Mouse (Mus musculus): ENCODE measurements at regions not wholly inside any gene's neighbourhood (a gene's known extent, or its start where the extent isn't known, plus 50 kb on each side); places are given as distances from the start of the nearest gene placed in this dataset.

- no peaks in the 10 kb centered on the region for H3K9me3 ChIP-seq (replicated peaks; ENCODE audit: low read length)
- H3K4me3 ChIP-seq (replicated peaks; ENCODE audit: low read depth, low read length), result no peak overlapping the region
- TF ChIP-seq CTCF (IDR thresholded peaks at IDR 0.05; ENCODE audit: low read depth), result no peak
- ATAC-seq (replicated peaks; ENCODE audit: low FRiP score, low read depth) (no peak), DNase-seq (ENCODE audit: low spot score) (no peak)
- no peaks in the 10 kb centered on the region for H3K27me3 ChIP-seq (ENCODE audit: insufficient read depth, low read length)
- no peak overlapping the region for H3K27ac ChIP-seq
- no peak overlapping the region for H3K4me2 ChIP-seq (ENCODE audit: low read length)
- WGBS, result 46% methylated on average over 7 of the region's 7 CpGs
- H3K4me1 ChIP-seq (replicated peaks; ENCODE audit: insufficient read depth, low read length), result no peaks in the 10 kb centered on the region
- H3K36me3 ChIP-seq (ENCODE audit: insufficient read depth, low read length), result no peaks in the 10 kb centered on the region
- H3K9ac ChIP-seq (ENCODE audit: low read depth, low read length), result no peak overlapping the region
Observed at GRCm38 (mm10) chr13:60513756-60514155, 88.0 kb upstream of the Dapk1 start.

DNA sequence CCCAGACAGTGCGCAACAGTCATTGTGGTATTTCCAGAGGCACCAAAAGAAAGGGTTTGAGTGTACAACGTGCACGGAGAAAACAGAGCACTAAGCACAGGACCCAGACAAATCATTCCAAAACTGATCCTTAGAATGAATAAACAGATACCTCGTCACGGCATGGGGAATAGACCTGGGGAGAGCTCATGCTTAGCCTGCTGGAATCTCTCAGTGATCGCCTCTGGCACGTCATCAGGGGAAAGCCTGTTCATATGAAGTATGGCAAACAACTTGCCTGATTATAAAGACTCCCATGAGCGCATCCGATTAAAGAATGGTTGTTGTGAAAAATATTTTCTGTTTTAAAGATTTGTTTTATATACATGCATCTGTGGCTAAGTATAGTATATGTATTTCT is 86.9 kb upstream of the Dapk1 start:
- H3K9ac ChIP-seq (ENCODE audit: low read depth, low read length), result no peak overlapping the region
- no peaks in the 10 kb centered on the region for H3K9me3 ChIP-seq (replicated peaks; ENCODE audit: low read length)
- H3K4me1 ChIP-seq (replicated peaks; ENCODE audit: insufficient read depth, low read length), result no peaks in the 10 kb centered on the region
- ATAC-seq (replicated peaks; ENCODE audit: low FRiP score, low read depth), result no peak
- no peaks in the 10 kb centered on the region for H3K27me3 ChIP-seq (ENCODE audit: insufficient read depth, low read length)
- H3K36me3 ChIP-seq (ENCODE audit: insufficient read depth, low read length), result no peaks in the 10 kb centered on the region
- DNase-seq (ENCODE audit: low spot score), result no peak
- WGBS, result 88% methylated on average over 9 of the region's 9 CpGs
- TF ChIP-seq CTCF (IDR thresholded peaks at IDR 0.05; ENCODE audit: low read depth), result no peak
- H3K4me3 ChIP-seq (replicated peaks; ENCODE audit: low read depth, low read length), result no peak overlapping the region
- no peak overlapping the region for H3K27ac ChIP-seq
- H3K4me2 ChIP-seq (ENCODE audit: low read length), result no peak overlapping the region

DNA sequence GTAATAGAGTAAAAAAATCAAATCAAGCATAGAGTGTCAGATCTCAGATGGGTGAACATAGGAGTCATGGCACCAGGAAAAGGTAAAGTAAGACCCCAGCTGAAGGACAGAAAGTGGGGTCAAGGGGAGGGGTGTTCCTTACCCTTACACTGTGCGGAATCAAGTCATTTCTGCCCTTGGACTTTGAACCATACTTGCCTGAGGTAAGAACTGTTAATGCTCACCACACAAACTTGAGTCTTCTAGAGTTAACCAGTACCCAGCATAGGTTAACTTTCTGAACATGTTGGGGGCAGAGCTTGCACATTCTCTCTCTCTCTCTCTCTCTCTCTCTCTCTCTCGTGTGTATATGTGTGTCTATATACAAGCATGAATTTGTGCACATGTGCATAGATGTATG is 83.7 kb upstream of the Dapk1 start:
- Histone ChIP-seq H3K4me2 (ENCODE audit: low read length) (no peak overlapping the region), H3K4me3 (replicated peaks; ENCODE audit: low read depth, low read length) (no peak overlapping the region), H3K9me3 (replicated peaks; ENCODE audit: low read length) (no peaks in the 10 kb centered on the region), H3K27me3 (ENCODE audit: insufficient read depth, low read length) (no peaks in the 10 kb centered on the region), H3K27ac (no peak overlapping the region), H3K9ac (ENCODE audit: low read depth, low read length) (no peak overlapping the region), H3K36me3 (ENCODE audit: insufficient read depth, low read length) (no peaks in the 10 kb centered on the region), H3K4me1 (replicated peaks; ENCODE audit: insufficient read depth, low read length) (no peaks in the 10 kb centered on the region)
- peak; percentile 54; the same call in 1 of the 2 replicates for ATAC-seq (replicated peaks; ENCODE audit: low FRiP score, low read depth)
- WGBS, result 65% methylated on average over 2 of the region's 2 CpGs
- TF ChIP-seq CTCF (IDR thresholded peaks at IDR 0.05; ENCODE audit: low read depth), result no peak
- no peak for DNase-seq (ENCODE audit: low spot score)

DNA sequence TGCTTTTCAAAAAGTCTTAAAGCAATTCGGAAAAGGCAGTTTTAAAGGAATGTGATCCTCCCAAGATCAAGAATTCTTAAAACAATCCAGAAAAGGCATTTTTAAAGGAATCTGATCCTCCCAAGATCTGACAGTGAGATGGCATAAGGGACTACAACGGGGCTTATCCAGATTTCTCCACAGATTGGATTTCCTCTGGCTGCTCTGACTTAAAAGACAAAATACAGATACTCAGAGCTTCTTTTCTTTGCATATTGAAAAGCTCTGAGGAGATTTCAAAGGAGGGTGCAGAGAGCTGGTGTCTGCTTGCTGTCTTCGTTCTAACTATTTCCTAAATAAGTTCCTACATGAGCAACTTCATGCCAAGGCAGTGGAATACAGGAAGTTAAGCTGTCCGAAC is 82.0 kb upstream of the Dapk1 start:
- TF ChIP-seq CTCF (IDR thresholded peaks at IDR 0.05; ENCODE audit: low read depth), result no peak
- no peak overlapping the region for H3K4me3 ChIP-seq (replicated peaks; ENCODE audit: low read depth, low read length)
- no peaks in the 10 kb centered on the region for H3K36me3 ChIP-seq (ENCODE audit: insufficient read depth, low read length)
- H3K4me1 ChIP-seq (replicated peaks; ENCODE audit: insufficient read depth, low read length), result no peaks in the 10 kb centered on the region
- no peak overlapping the region for H3K4me2 ChIP-seq (ENCODE audit: low read length)
- no peak for ATAC-seq (replicated peaks; ENCODE audit: low FRiP score, low read depth)
- no peak for DNase-seq (ENCODE audit: low spot score)
- 39% methylated on average over 4 of the region's 4 CpGs for WGBS
- H3K9ac ChIP-seq (ENCODE audit: low read depth, low read length), result no peak overlapping the region
- H3K9me3 ChIP-seq (replicated peaks; ENCODE audit: low read length), result no peaks in the 10 kb centered on the region
- H3K27me3 ChIP-seq (ENCODE audit: insufficient read depth, low read length), result no peaks in the 10 kb centered on the region
- no peak overlapping the region for H3K27ac ChIP-seq

DNA sequence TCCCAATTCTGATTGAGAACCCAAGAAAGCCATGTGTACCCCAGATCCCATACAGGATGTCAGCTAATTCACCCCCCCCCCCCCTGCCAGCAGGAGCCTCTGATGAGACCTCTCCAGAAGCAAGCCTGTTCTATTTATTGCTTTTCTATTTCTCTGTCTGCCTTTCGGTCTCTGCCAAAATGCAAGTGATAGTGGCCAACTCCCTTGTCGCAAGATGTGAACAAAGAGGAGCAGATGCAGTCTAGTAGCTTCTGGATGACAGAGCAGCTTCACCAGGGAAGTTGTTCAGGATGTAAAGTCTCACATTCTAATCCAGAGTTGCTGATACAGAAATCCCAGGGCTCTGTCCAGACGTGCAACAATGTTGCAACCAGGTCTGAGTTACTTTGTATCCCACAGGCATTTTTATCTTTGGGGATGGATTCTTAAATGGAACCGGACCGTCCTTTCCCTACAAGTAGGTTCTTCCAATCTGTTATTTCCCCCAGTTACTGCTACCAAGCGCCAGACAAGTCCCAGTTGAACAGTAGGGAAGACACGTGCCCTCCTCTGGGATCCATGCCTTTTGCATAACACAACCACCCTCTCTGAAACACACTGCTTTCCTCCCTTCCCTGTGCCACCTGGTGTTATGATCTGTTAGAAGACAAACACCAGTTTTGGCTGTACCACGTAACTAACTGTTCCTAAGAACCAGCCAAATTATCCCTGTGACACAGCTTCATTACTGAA is 78.9 kb upstream of the Dapk1 start:
- Histone ChIP-seq H3K9ac (ENCODE audit: low read depth, low read length) (no peak overlapping the region), H3K27ac (no peak overlapping the region), H3K4me3 (replicated peaks; ENCODE audit: low read depth, low read length) (no peak overlapping the region), H3K27me3 (ENCODE audit: insufficient read depth, low read length) (no peaks in the 10 kb centered on the region), H3K36me3 (ENCODE audit: insufficient read depth, low read length) (no peaks in the 10 kb centered on the region), H3K4me1 (replicated peaks; ENCODE audit: insufficient read depth, low read length) (no peaks in the 10 kb centered on the region), H3K9me3 (replicated peaks; ENCODE audit: low read length) (no peaks in the 10 kb centered on the region), H3K4me2 (ENCODE audit: low read length) (no peak overlapping the region)
- DNase-seq (ENCODE audit: low spot score) (no peak), ATAC-seq (replicated peaks; ENCODE audit: low FRiP score, low read depth) (no peak)
- no peak for TF ChIP-seq CTCF (IDR thresholded peaks at IDR 0.05; ENCODE audit: low read depth)
- WGBS, result 71% methylated on average over 8 of the region's 8 CpGs

GRCm38 (mm10) chr13:60527806-60528205 is 73.9 kb upstream of the Dapk1 start:
- Histone ChIP-seq H3K4me3 (replicated peaks; ENCODE audit: low read depth, low read length) (no peak overlapping the region), H3K9ac (ENCODE audit: low read depth, low read length) (no peak overlapping the region), H3K4me1 (replicated peaks; ENCODE audit: insufficient read depth, low read length) (no peaks in the 10 kb centered on the region), H3K27me3 (ENCODE audit: insufficient read depth, low read length) (no peaks in the 10 kb centered on the region), H3K9me3 (replicated peaks; ENCODE audit: low read length) (no peaks in the 10 kb centered on the region), H3K4me2 (ENCODE audit: low read length) (no peak overlapping the region), H3K36me3 (ENCODE audit: insufficient read depth, low read length) (no peaks in the 10 kb centered on the region), H3K27ac (no peak overlapping the region)
- TF ChIP-seq CTCF (IDR thresholded peaks at IDR 0.05; ENCODE audit: low read depth), result no peak
- no peak for ATAC-seq (replicated peaks; ENCODE audit: low FRiP score, low read depth)
- no peak for DNase-seq (ENCODE audit: low spot score)
- 93% methylated on average over 2 of the region's 2 CpGs for WGBS

- Histone ChIP-seq H3K27me3 (ENCODE audit: insufficient read depth, low read length) (no peaks in the 10 kb centered on the region), H3K4me3 (replicated peaks; ENCODE audit: low read depth, low read length) (no peak overlapping the region), H3K4me2 (ENCODE audit: low read length) (no peak overlapping the region), H3K9me3 (replicated peaks; ENCODE audit: low read length) (no peaks in the 10 kb centered on the region), H3K36me3 (ENCODE audit: insufficient read depth, low read length) (no peaks in the 10 kb centered on the region), H3K9ac (ENCODE audit: low read depth, low read length) (no peak overlapping the region), H3K4me1 (replicated peaks; ENCODE audit: insufficient read depth, low read length) (0 out of 2 replicates have a peak, but pooled peaks cover 1% of the 10 kb centered on the region), H3K27ac (peak overlapping the region; percentile 79)
- peak; percentile 88 for ATAC-seq (replicated peaks; ENCODE audit: low FRiP score, low read depth)
- TF ChIP-seq CTCF (IDR thresholded peaks at IDR 0.05; ENCODE audit: low read depth), result no peak
- 12% methylated on average over 1 of the region's 1 CpGs for WGBS
- peak; percentile 54 for DNase-seq (ENCODE audit: low spot score)
Observed at GRCm38 (mm10) chr13:60528819-60529218, 72.9 kb upstream of the Dapk1 start.

Measured in kidney, postnatal 0 days (tissue).